Mouse (Mus musculus) heart, adult 2 months (tissue): ENCODE data around the gene Mapk8ip2. TPM values are rescaled to one million over a fixed set of nuclear protein-coding genes. Genes with fewer than 3 reads are reported as not detected.

Source experiments
- DNase-seq, 2 experiments: peaks; one replicate each; pipeline ENCODE4 v3.0.0; 2021
- H3K27ac ChIP-seq: fragments of 200-600 bp; 2 replicates; pipeline ENCODE4 v1.8.1; 2022
- H3K27me3 ChIP-seq: fragments of 200-500 bp; 2 replicates; pipeline ENCODE4 v1.6.1; 2012; ENCODE audit warnings: mild to moderate bottlenecking, low read length, inconsistent platforms, mixed read lengths; ENCODE audit not compliant: control insufficient read depth, insufficient read depth
- H3K36me3 ChIP-seq: fragments of 200-500 bp; 2 replicates; pipeline ENCODE4 v1.6.1; 2012; ENCODE audit warnings: low read length, inconsistent platforms; ENCODE audit not compliant: control insufficient read depth, insufficient read depth
- H3K4me1 ChIP-seq: fragments of 200-500 bp; 2 replicates; pipeline ENCODE4 v1.6.1; 2011; ENCODE audit warnings: low read length; ENCODE audit not compliant: control insufficient read depth, insufficient read depth
- H3K4me3 ChIP-seq: fragments of 200-600 bp; 2 replicates; pipeline ENCODE4 v1.8.1; 2022
- H3K79me2 ChIP-seq: fragments of 200-500 bp; replicated peaks from 2 replicates; pipeline ENCODE4 v1.6.1; 2012; ENCODE audit warnings: mild to moderate bottlenecking, inconsistent platforms, low read length, moderate library complexity, mixed read lengths; ENCODE audit not compliant: control insufficient read depth, insufficient read depth
- H3K9ac ChIP-seq: fragments of 200-500 bp; 2 replicates; pipeline ENCODE4 v1.6.1; 2012; ENCODE audit warnings: low read depth, mild to moderate bottlenecking, control low read depth, inconsistent platforms, low read length, mixed read lengths
- CTCF ChIP-seq: fragments of 200-600 bp; IDR thresholded peaks from 2 replicates; pipeline ENCODE4 v1.8.1; 2022; ENCODE audit warnings: antibody characterized with exemption, mild to moderate bottlenecking, moderate library complexity
- EP300 ChIP-seq: fragments of 200-500 bp; IDR thresholded peaks from 2 replicates; pipeline ENCODE4 v1.6.1; 2011; ENCODE audit warnings: low read depth, low read length, control low read depth; ENCODE audit not compliant: insufficient read depth
- POLR2A ChIP-seq: fragments of 200-500 bp; IDR thresholded peaks from 2 replicates; pipeline ENCODE4 v1.6.1; 2011; ENCODE audit warnings: mild to moderate bottlenecking, low read depth, low read length, control low read depth; ENCODE audit not compliant: insufficient read depth
- WGBS: fragments of 180-500 bp; shearing (Covaris S2); methylation state at CpG from one replicate; pipeline ENCODE4 v1.1.7; 2018; 5-methylcytosine and 5-hydroxymethylcytosine counted together
- intact Hi-C: fragments of 180-260 bp; cut with DNase I; formaldehyde crosslinking; loops from one replicate; pipeline ENCODE4 v1.15.1; 2025
- polyA plus RNA-seq: library from polyadenylated mRNA; depleted of rRNA; stranded (reverse); fragments of >200 nt; gene quantifications from 2 replicates; pipeline ENCODE4 v1.2.3, GENCODE M21; 2012
- total RNA-seq, 2 experiments: library from RNA; stranded (reverse); gene quantifications; 2 replicates each; pipeline ENCODE4 v1.2.3; 2021

The Mapk8ip2 gene
- total and polyA plus RNA-seq, 3 experiments: 0.16 to 0.18 TPM; not detected in 1

DNA sequence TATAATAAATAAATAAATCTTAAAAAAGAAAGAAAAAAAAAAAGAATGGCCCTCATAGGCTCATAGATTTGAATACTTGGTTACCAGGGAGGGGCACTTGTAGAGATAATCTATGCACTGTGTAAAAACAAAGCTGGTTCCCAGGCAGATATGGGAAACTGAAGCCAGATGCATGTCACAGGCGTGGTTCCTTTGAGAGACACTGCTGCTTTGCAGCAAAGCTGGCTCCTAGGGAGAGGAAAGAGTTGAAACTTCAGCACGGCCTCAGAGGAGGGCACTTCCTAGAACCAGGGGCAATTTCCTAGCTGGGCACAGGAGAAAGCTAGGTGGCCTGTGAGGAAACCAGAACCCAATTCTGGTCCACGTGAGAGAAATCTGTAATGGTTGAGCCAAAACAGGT, 19.6 kb upstream of the Mapk8ip2 start:
- 71% methylated on average over 3 of the region's 3 CpGs for WGBS
- Histone ChIP-seq H3K27ac (no peak overlapping the region), H3K79me2 (no peaks in the 10 kb centered on the region), H3K36me3 (no peaks in the 10 kb centered on the region), H3K4me1 (no peaks in the 10 kb centered on the region), H3K9ac (no peak overlapping the region), H3K27me3 (no peaks in the 10 kb centered on the region), H3K4me3 (no peak overlapping the region)
- no peak for TF ChIP-seq POLR2A
- no peak for TF ChIP-seq CTCF
- no peak for TF ChIP-seq EP300
- intact Hi-C loops: no loop called here
- DNase-seq: no peak

DNA sequence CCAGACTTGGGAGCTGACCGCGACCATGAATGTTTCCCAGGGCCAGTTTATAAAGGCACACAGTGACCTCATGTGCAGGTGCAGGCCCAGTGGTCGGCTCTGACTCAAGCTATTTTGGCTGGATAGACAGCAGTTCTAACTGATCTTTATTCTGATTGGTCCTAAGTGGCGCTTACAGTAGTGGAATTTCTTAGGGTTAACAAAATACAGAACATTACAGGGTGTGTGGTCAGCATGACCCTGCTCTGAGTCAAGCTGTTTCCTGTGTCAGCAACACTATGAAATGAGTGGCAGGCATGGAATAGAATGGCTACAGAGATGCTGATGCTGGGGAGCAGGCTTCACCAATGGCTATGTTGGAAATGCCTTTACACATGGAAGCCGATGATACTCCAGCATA, 17.8 kb upstream of the Mapk8ip2 start:
- no peaks in the 10 kb centered on the region for H3K79me2 ChIP-seq
- H3K27ac ChIP-seq: no peak overlapping the region
- WGBS: 82% methylated on average over 5 of the region's 5 CpGs
- no peak for DNase-seq
- no peaks in the 10 kb centered on the region for H3K4me1 ChIP-seq
- no peak for TF ChIP-seq POLR2A
- no peak for TF ChIP-seq CTCF
- TF ChIP-seq EP300: no peak
- no peaks in the 10 kb centered on the region for H3K36me3 ChIP-seq
- intact Hi-C loops: no loop called here
- H3K9ac ChIP-seq: no peak overlapping the region
- H3K4me3 ChIP-seq: no peak overlapping the region
- no peaks in the 10 kb centered on the region for H3K27me3 ChIP-seq

DNA sequence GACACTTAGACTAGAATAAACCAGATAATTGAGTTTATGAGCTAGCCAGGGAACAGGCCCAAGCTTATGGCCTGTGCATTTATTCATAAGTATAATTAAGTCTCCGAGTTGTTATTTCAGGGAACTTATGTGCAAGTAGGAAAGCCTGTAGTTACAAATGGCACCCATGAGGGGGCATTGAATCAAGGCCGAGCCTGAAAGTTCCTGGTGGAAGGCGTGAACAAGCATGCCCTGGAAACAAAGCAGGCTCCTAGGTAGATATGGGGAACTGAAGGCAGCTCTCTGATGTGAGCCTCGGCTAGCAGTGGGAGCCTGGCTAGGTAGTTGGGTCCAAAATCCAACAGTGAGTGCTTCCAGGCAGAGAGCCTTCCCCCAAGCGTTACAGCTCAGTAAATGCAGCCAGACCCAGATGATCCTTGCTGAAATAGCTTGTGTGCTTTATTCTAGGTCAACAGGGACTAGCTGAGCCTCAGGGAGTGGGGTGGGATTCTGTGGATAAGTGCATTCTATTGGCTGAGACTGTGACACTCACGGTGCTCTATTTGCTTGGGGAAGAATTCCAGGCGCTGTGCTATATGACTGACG, 11.1 kb upstream of the Mapk8ip2 start:
- H3K9ac ChIP-seq: no peak overlapping the region
- no peaks in the 10 kb centered on the region for H3K36me3 ChIP-seq
- no peaks in the 10 kb centered on the region for H3K27me3 ChIP-seq
- TF ChIP-seq EP300: no peak
- TF ChIP-seq CTCF: peak; percentile 35
- TF ChIP-seq POLR2A: no peak
- no peaks in the 10 kb centered on the region for H3K79me2 ChIP-seq
- H3K27ac ChIP-seq: no peak overlapping the region
- DNase-seq: no peak
- no peaks in the 10 kb centered on the region for H3K4me1 ChIP-seq
- WGBS: 48% methylated on average over 8 of the region's 8 CpGs
- H3K4me3 ChIP-seq: no peak overlapping the region
- intact Hi-C loops: no loop called here

GRCm38 (mm10) chr15:89452906-89453864, 528 bp upstream of the Mapk8ip2 start:
- Histone ChIP-seq H3K79me2 (no peaks in the 10 kb centered on the region), H3K4me1 (no peaks in the 10 kb centered on the region), H3K4me3 (no peak overlapping the region), H3K36me3 (no peaks in the 10 kb centered on the region), H3K27me3 (peaks cover 6% of the 10 kb centered on the region; the same call in 1 of the 2 replicates), H3K27ac (no peak overlapping the region), H3K9ac (no peak overlapping the region)
- WGBS: 6% methylated on average over 24 of the region's 24 CpGs
- intact Hi-C loops: no loop called here
- TF ChIP-seq EP300: 0 out of 2 replicates have a peak, but pooled peaks have one; percentile 21
- TF ChIP-seq POLR2A: no peak
- DNase-seq: peak; percentile 51 to 75

- Histone ChIP-seq H3K4me3 (no peak overlapping the region), H3K36me3 (no peaks in the 10 kb centered on the region), H3K27me3 (peaks cover 6% of the 10 kb centered on the region; the same call in 1 of the 2 replicates), H3K9ac (no peak overlapping the region), H3K79me2 (no peaks in the 10 kb centered on the region), H3K27ac (no peak overlapping the region), H3K4me1 (no peaks in the 10 kb centered on the region)
- intact Hi-C loops: no loop called here
- WGBS: 23% methylated on average over 5 of the region's 6 CpGs
- no peak for TF ChIP-seq POLR2A
- TF ChIP-seq EP300: no peak
- TF ChIP-seq CTCF: no peak
- no peak for DNase-seq
Measured at GRCm38 (mm10) chr15:89454857-89455256, 1.1 kb downstream of the Mapk8ip2 start.

- H3K79me2 ChIP-seq: no peaks in the 10 kb centered on the region
- H3K27ac ChIP-seq: no peak overlapping the region
- no peak overlapping the region for H3K4me3 ChIP-seq
- H3K36me3 ChIP-seq: no peaks in the 10 kb centered on the region
- WGBS: 45% methylated on average over 6 of the region's 6 CpGs
- DNase-seq: no peak
- TF ChIP-seq CTCF: no peak
- no peak for TF ChIP-seq EP300
- TF ChIP-seq POLR2A: no peak
- H3K27me3 ChIP-seq: peaks cover 6% of the 10 kb centered on the region; the same call in 1 of the 2 replicates
- no peak overlapping the region for H3K9ac ChIP-seq
- H3K4me1 ChIP-seq: no peaks in the 10 kb centered on the region
- intact Hi-C loops: no loop called here
Measured at GRCm38 (mm10) chr15:89455642-89456041, 1.9 kb downstream of the Mapk8ip2 start.
